Mouse (Mus musculus) E14TG2a.4 (cell line): ENCODE measurements around the gene Cerkl.

Source experiments
- CTCF ChIP-seq: conservative IDR thresholded peaks from 2 replicates; pipeline ENCODE4 v1.5.1; 2014; ENCODE audit warnings: low read length
- NANOG ChIP-seq: IDR thresholded peaks from 2 replicates; pipeline ENCODE4 v1.6.1; 2014; ENCODE audit warnings: borderline replicate concordance, low read length, mixed read lengths
- POU5F1 ChIP-seq: IDR thresholded peaks from 2 replicates; pipeline ENCODE4 v1.6.1; 2014; ENCODE audit warnings: low read length, borderline replicate concordance

DNA sequence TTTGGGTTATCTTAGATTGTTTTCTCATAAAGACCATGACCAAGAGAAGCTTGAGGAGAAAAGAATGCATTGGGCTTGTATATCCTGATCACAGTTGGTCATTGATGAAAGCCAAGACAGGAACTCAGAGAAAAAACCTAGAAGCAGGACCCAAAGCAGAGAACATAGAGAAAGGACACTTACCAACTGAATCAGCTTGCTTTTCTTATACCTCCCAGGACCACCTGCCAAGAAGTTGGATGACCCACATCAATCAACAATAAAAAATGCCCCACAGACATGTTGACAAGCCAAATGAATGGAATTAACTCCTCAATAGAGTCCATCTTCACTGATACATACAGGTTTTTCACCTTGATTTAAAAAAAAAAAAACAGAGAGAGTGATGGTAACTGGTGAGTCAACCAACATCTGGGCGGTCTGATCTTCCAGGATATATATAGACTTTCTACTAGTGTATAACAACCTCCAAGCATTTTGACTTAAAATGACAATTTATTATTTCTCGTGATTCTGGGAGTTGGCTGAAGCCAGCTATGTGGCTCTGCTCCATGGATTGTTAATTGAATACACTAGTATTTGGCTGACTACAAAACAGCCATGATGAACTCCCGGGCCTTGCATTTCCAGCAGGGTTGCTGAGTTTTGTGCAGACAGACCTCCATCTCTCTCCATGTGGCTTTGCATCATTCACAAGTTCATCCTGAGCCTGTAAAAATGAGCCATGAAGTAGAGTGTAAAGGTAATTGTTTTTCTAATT is 12.5 kb downstream of the Cerkl start:
- TF ChIP-seq CTCF (no peak), POU5F1 (no peak), NANOG (no peak)
